Mouse (Mus musculus) heart, embryonic 14.5 days (tissue): Measurements from ENCODE around the gene Brox. TPM values are rescaled to one million over a fixed set of nuclear protein-coding genes. Genes with fewer than 3 reads are reported as not detected.
A peak's percentile ranks its signal among the peaks of the same experiment; 100 is the strongest.

Experiments used
- ATAC-seq: fragments of 200-750 bp; cut with Nextera tagmentation; 2 replicates; pipeline ENCODE4 v1.8.0; 2017; ENCODE audit warnings: low read depth, moderate TSS enrichment; ENCODE audit not compliant: insufficient number of reproducible peaks, insufficient read depth, low FRiP score
- H3K27ac ChIP-seq, 2 experiments: fragments of 200-500 bp in 1 of 2; fragments of 300-500 bp in 1 of 2; sonication (generic) in 1 of 2; replicated peaks in 1 of 2; 2 replicates each; pipeline ENCODE4 v1.5.1; 2012 to 2014; ENCODE audit warnings: low read depth in 2 of 2, low read length in 2 of 2, control low read depth in 1 of 2, mild to moderate bottlenecking in 1 of 2, mixed read lengths in 1 of 2; ENCODE audit not compliant: control insufficient read depth in 1 of 2, insufficient read depth in 1 of 2
- H3K27me3 ChIP-seq: fragments of 300-500 bp; sonication (generic); 2 replicates; pipeline ENCODE4 v1.6.1; 2014; ENCODE audit warnings: mild to moderate bottlenecking, low read length, control low read depth; ENCODE audit not compliant: control insufficient read depth, insufficient read depth
- H3K36me3 ChIP-seq: fragments of 300-500 bp; sonication (generic); 2 replicates; pipeline ENCODE4 v1.6.1; 2014; ENCODE audit warnings: mild to moderate bottlenecking, control low read depth, low read length, mixed read lengths; ENCODE audit not compliant: control insufficient read depth, insufficient read depth
- H3K4me1 ChIP-seq, 2 experiments: fragments of 200-500 bp in 1 of 2; fragments of 300-500 bp in 1 of 2; sonication (generic) in 1 of 2; 2 replicates each; pipeline ENCODE4 v1.6.1; 2012 to 2014; ENCODE audit warnings: low read length in 2 of 2, control low read depth in 1 of 2, mixed read lengths in 1 of 2; ENCODE audit not compliant: control insufficient read depth in 2 of 2, insufficient read depth in 2 of 2
- H3K4me2 ChIP-seq: fragments of 300-500 bp; sonication (generic); 2 replicates; pipeline ENCODE4 v1.6.1; 2014; ENCODE audit warnings: mild to moderate bottlenecking, low read length
- H3K4me3 ChIP-seq, 2 experiments: fragments of 200-500 bp in 1 of 2; fragments of 300-500 bp in 1 of 2; sonication (generic) in 1 of 2; 2 replicates each; pipeline ENCODE4 v1.5.1; 2012 to 2014; ENCODE audit warnings: low read length in 2 of 2, mild to moderate bottlenecking in 2 of 2, control low read depth in 1 of 2, low read depth in 1 of 2, moderate library complexity in 1 of 2; ENCODE audit not compliant: control insufficient read depth in 1 of 2, insufficient read depth in 1 of 2
- H3K9ac ChIP-seq: fragments of 300-500 bp; sonication (generic); 2 replicates; pipeline ENCODE4 v1.6.1; 2014; ENCODE audit warnings: mild to moderate bottlenecking, low read length
- H3K9me3 ChIP-seq: fragments of 300-500 bp; sonication (generic); 2 replicates; pipeline ENCODE4 v1.6.1; 2016; ENCODE audit warnings: low read length, control low read depth; ENCODE audit not compliant: control insufficient read depth
- WGBS: fragments of 180-500 bp; shearing (Covaris S2); extraction: QIAGEN DNeasy Blood & Tissue Kit; methylation state at CpG from one replicate; pipeline ENCODE4 v1.1.7; 2014; 5-methylcytosine and 5-hydroxymethylcytosine counted together
- polyA plus RNA-seq: library from polyadenylated mRNA; unstranded; fragments of >200 nt; fragmentation: Nextera tagmentation; extraction: Ambion mirVana; gene quantifications from 2 replicates; pipeline ENCODE4 v1.2.1, GENCODE M21; 2014

Brox gene
- polyA plus RNA-seq, 1 experiment from 2014 or later: 50.0 TPM

DNA sequence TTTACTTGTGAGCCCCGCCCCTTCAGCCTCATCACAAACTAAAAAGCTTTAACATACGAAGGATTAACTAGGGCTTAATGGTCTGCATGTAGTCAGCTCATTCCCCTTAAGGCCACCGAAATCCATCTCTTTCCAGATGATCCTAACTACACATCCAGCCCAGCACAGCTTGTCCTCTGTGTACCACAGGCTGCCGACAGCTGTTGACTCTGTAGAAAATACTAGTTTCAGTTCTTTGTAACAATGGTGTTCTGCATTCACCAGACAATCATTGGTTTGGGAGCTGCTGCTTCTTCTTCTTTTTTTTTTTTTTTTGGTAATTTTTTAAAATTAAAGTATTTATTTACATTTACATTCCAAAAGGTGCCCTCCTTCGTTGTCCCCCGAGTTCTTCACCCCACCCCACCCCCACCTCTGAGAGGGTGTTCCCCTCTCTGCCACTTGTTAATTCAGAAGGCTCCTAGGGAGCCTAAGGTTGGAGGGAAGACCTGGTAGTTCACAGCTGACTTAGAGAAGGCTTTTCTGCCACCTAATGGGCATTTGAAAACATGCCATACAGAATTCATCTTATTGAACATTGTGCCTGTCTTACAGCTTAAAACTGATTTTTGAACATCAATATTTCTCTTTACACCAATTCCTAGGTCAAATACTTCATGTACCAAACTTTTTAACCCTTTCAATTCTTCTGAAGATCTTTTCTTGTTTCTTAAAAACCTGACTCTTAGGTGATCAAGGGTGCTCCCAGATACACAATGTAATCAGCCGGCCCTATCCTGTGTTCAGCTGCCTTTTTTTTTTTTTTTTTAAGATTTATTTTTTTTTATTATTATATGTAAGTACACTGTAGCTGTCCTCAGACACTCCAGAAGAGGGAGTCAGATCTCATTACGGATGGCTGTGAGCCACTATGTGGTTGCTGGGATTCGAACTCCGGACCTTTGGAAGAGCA lies 23.9 kb downstream of the Brox start:
- Histone ChIP-seq H3K9me3 (no peaks in the 10 kb centered on the region), H3K36me3 (peaks cover 12% of the 10 kb centered on the region), H3K27me3 (no peaks in the 10 kb centered on the region), H3K4me1 (no peaks in the 10 kb centered on the region), H3K9ac (no peak overlapping the region), H3K27ac (no peak overlapping the region), H3K4me2 (no peak overlapping the region), H3K4me3 (no peak overlapping the region)
- WGBS: 54% methylated on average over 10 of the region's 10 CpGs
- ATAC-seq: no peak

DNA sequence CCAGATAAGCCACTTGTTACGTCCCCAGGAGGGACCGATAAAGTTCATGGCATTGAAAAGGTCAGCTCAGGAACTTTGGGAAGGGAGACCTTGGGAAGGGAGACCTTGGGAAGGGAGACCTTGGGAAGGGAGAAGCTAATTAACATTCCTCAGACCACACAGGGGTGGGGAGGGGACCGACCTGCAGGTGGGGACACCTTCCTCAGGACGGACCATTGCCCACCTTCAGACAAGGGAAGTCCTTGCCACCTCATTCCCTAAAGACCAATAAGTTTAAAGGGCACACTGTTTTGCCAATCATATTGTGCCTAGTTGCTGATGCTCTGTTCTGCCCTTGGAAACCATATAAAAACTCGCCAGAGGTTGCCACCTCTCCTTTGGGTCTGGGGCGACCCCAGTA lies 29.4 kb downstream of the Brox start:
- no peak overlapping the region for H3K27ac ChIP-seq
- no peaks in the 10 kb centered on the region for H3K9me3 ChIP-seq
- H3K4me3 ChIP-seq: no peak overlapping the region
- no peak overlapping the region for H3K4me2 ChIP-seq
- H3K36me3 ChIP-seq: no peaks in the 10 kb centered on the region
- ATAC-seq: no peak
- WGBS: 64% methylated on average over 6 of the region's 6 CpGs
- no peak overlapping the region for H3K9ac ChIP-seq
- H3K27me3 ChIP-seq: no peaks in the 10 kb centered on the region
- peaks cover 13 to 14% of the 10 kb centered on the region in 2 experiments for H3K4me1 ChIP-seq

DNA sequence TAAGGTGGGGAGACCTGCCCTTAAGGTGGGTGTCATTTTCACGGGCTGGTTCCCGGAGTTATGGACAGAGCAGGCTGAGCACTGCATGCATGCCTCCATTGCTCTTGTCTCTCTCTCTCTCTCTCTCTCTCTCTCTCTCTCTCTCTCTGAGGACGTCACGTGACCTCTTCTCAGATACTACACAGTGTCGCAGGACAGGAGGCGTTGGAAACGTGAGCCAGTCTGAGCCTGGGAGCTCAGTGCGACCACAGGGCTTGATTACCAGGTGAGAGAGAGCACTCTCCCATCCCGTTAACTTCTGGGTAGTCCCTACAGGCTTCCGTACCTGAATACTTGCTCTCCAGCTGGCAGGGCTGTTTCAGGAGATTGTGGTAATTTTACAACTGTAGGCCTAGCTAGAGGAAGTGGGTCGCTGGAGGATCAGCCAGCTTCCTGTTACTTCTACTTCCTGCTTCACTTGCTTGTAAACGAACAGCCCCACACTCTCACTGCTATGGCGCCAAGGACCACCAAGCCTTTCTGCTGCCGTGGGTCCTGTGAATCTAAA lies 31.1 kb downstream of the Brox start:
- Histone ChIP-seq H3K4me2 (peak overlapping the region; percentile 3; the same call in 1 of the 2 replicates), H3K9ac (no peak overlapping the region), H3K36me3 (no peaks in the 10 kb centered on the region), H3K4me3 (no peak overlapping the region), H3K27ac (no peak overlapping the region), H3K9me3 (no peaks in the 10 kb centered on the region), H3K27me3 (no peaks in the 10 kb centered on the region), H3K4me1 (peaks cover 13 to 14% of the 10 kb centered on the region in 2 experiments)
- 39% methylated on average over 14 of the region's 14 CpGs for WGBS
- ATAC-seq: no peak

DNA sequence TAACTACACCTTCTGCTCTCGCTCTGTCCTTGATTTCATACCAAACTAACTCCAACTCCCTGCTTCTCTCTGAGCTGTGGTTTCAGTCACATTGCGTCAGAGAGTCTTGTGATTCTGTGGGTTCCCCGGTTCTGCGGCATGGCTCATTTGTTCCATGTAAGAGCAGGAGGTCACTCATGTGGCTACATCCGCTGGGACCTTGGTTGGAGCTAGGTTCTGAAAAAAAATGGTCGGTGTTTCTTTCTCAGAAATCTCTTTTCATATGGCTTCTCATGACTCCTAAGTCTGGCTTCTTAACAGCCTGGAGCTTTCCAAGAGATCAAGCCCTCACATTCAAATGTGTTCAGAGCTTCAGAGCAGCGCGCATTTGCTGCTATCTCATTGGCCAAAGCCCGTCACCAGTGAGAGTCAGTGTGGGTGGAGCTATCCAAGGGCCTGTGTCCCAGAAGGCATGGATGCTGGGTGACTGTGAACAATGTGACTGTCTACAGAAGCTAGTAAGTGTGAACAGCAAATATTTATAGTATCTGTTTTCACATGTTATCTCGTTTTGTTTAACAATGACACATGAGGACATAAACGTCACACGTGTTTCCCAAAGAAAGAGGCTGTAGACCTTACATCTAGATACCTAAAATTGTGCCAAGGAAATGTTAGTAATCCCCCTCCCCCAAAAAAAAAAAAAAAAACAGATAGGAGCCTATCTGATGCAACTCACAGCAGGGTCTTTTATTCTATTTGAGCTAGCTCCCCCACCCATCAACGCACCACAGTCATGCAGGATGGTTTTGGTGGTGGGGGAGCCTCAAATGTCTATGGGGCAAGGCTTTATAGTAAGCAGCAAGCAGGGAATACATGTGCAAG lies 32.7 kb downstream of the Brox start:
- ATAC-seq: no peak; the same call in 1 of the 2 replicates
- Histone ChIP-seq H3K27me3 (no peaks in the 10 kb centered on the region), H3K4me1 (peaks cover 13 to 14% of the 10 kb centered on the region in 2 experiments), H3K27ac (0 out of 4 replicates have a peak overlapping the region, but pooled peaks have one; percentile 19 to 27), H3K9ac (no peak overlapping the region), H3K36me3 (no peaks in the 10 kb centered on the region), H3K9me3 (no peaks in the 10 kb centered on the region), H3K4me2 (peak overlapping the region; percentile 37), H3K4me3 (no peak overlapping the region)
- WGBS: 49% methylated on average over 13 of the region's 13 CpGs

DNA sequence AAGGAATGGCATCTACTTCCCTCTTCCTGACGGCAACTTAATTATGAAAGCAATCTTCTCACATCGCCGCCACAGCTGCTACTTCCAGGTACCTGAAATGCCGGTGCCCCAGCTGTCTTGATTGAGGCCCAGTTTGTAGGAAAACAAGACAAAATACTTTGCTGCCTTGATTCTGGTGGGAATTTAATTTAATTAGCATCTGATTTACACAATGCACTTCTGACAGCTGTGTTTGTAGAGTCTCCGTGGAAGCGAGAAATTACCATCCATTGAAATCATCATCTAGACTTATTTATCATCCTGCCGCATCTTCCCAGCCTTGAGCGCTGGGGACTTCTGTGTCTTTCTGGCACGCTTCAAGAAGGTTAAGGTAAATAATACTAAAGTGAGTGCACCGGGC lies 44.5 kb downstream of the Brox start:
- Histone ChIP-seq H3K9ac (no peak overlapping the region), H3K36me3 (no peaks in the 10 kb centered on the region), H3K9me3 (no peaks in the 10 kb centered on the region), H3K4me2 (no peak overlapping the region), H3K27ac (no peak overlapping the region), H3K27me3 (no peaks in the 10 kb centered on the region), H3K4me1 (no peaks in the 10 kb centered on the region), H3K4me3 (no peak overlapping the region)
- no peak for ATAC-seq
- WGBS: 59% methylated on average over 10 of the region's 10 CpGs

DNA sequence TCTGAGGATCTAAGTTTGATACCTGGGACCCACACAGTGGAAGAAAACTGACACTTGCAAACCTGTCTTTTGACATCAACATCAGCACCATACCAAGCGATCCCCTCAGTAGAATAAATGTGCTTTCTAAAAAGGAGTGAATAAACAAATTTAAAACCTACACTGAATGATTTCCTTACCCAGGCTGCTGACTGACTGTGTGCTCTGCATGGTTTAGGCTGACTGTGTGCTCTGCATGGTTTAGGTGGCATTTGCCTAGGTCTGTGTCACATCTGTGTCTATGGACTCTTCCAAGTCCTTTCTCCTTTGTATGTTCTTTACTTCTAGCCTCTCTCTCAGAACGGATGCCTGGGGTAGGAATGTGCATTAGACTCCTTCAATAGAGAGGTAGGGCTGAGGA lies 45.3 kb downstream of the Brox start:
- H3K4me3 ChIP-seq: no peak overlapping the region
- no peak overlapping the region for H3K27ac ChIP-seq
- WGBS: 75% methylated on average over 2 of the region's 2 CpGs
- H3K4me2 ChIP-seq: no peak overlapping the region
- no peak for ATAC-seq
- no peaks in the 10 kb centered on the region for H3K4me1 ChIP-seq
- H3K36me3 ChIP-seq: no peaks in the 10 kb centered on the region
- no peak overlapping the region for H3K9ac ChIP-seq
- H3K27me3 ChIP-seq: no peaks in the 10 kb centered on the region
- H3K9me3 ChIP-seq: no peaks in the 10 kb centered on the region

DNA sequence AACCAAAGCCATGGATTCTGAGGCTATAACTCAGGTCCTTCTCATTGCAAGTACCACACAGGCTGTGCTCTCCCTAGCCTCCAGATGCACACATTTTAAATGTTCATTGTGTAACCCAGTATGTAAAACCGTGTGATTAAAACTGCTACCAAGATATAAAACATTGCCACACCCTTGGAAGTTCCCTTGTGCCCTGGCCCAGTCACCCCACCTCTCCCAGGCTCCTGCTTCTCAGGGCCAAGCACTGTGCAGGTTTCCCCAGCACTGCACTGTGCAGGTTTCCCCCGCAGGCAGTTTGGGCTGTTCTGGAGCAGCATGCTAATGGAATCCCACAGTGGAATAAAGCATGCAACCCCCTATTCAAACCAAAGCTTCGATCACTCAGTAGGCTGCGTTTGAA lies 46.5 kb downstream of the Brox start:
- Histone ChIP-seq H3K9me3 (no peaks in the 10 kb centered on the region), H3K36me3 (no peaks in the 10 kb centered on the region), H3K9ac (no peak overlapping the region), H3K27ac (no peak overlapping the region), H3K4me3 (no peak overlapping the region), H3K27me3 (no peaks in the 10 kb centered on the region), H3K4me1 (no peaks in the 10 kb centered on the region), H3K4me2 (no peak overlapping the region)
- WGBS: 66% methylated on average over 4 of the region's 4 CpGs
- ATAC-seq: no peak
